Mouse (Mus musculus) hindbrain, embryonic 15.5 days (tissue): ENCODE data around the gene Mypn. TPM values are rescaled to one million over a fixed set of nuclear protein-coding genes. Genes with fewer than 3 reads are reported as not detected.

Experiments
- ATAC-seq: fragments of 200-750 bp; cut with Nextera tagmentation; 2 replicates; pipeline ENCODE4 v1.8.0; 2017; ENCODE audit warnings: low read depth, moderate number of reproducible peaks, moderate TSS enrichment; ENCODE audit not compliant: low FRiP score
- H3K27ac ChIP-seq: fragments of 300-500 bp; sonication (generic); replicated peaks from 2 replicates; pipeline ENCODE4 v1.5.1; 2015; ENCODE audit warnings: mild to moderate bottlenecking, inconsistent platforms
- H3K27me3 ChIP-seq: fragments of 300-500 bp; sonication (generic); 2 replicates; pipeline ENCODE4 v1.6.1; 2015; ENCODE audit warnings: control low read depth, inconsistent platforms
- H3K36me3 ChIP-seq: fragments of 300-500 bp; sonication (generic); 2 replicates; pipeline ENCODE4 v1.6.1; 2015; ENCODE audit warnings: control low read depth, inconsistent platforms
- H3K4me1 ChIP-seq: fragments of 300-500 bp; sonication (generic); replicated peaks from 2 replicates; pipeline ENCODE4 v1.6.1; 2015; ENCODE audit warnings: control low read depth, inconsistent platforms
- H3K4me2 ChIP-seq: fragments of 300-500 bp; sonication (generic); 2 replicates; pipeline ENCODE4 v1.6.1; 2015; ENCODE audit warnings: moderate library complexity, mild to moderate bottlenecking, inconsistent platforms
- H3K4me3 ChIP-seq: fragments of 300-500 bp; sonication (generic); 2 replicates; pipeline ENCODE4 v1.5.1; 2015; ENCODE audit warnings: mild to moderate bottlenecking, inconsistent platforms
- H3K9ac ChIP-seq: fragments of 300-500 bp; sonication (generic); 2 replicates; pipeline ENCODE4 v1.6.1; 2015; ENCODE audit warnings: inconsistent platforms
- H3K9me3 ChIP-seq: fragments of 300-500 bp; sonication (generic); 2 replicates; pipeline ENCODE4 v1.6.1; 2016; ENCODE audit warnings: control low read depth, inconsistent platforms
- WGBS: fragments of 180-500 bp; shearing (Covaris S2); methylation state at CpG from one replicate; pipeline ENCODE4 v1.1.7; 2015; 5-methylcytosine and 5-hydroxymethylcytosine counted together
- polyA plus RNA-seq: library from polyadenylated mRNA; unstranded; fragments of >200 nt; fragmentation: Nextera tagmentation; extraction: Ambion mirVana; gene quantifications from 2 replicates; pipeline ENCODE4 v1.2.1, GENCODE M21; 2015

The Mypn gene
- polyA plus RNA-seq, 1 experiment from 2014 or later: 0.77 TPM

- no peak for ATAC-seq
- Histone ChIP-seq H3K4me2 (no peak overlapping the region), H3K27me3 (no peaks in the 10 kb centered on the region), H3K4me3 (no peak overlapping the region), H3K36me3 (no peaks in the 10 kb centered on the region), H3K9me3 (no peaks in the 10 kb centered on the region), H3K4me1 (no peaks in the 10 kb centered on the region), H3K9ac (no peak overlapping the region), H3K27ac (no peak overlapping the region)
- 83% methylated on average over 14 of the region's 14 CpGs for WGBS
Observed at GRCm38 (mm10) chr10:63119916-63120315, 83.8 kb downstream of the Mypn start.

GRCm38 (mm10) chr10:63117583-63117982 is 86.2 kb downstream of the Mypn start:
- Histone ChIP-seq H3K27me3 (no peaks in the 10 kb centered on the region), H3K4me3 (no peak overlapping the region), H3K4me1 (no peaks in the 10 kb centered on the region), H3K9me3 (no peaks in the 10 kb centered on the region), H3K36me3 (no peaks in the 10 kb centered on the region), H3K9ac (no peak overlapping the region), H3K27ac (no peak overlapping the region), H3K4me2 (no peak overlapping the region)
- ATAC-seq: no peak
- 95% methylated on average over 8 of the region's 8 CpGs for WGBS

- H3K36me3 ChIP-seq: no peaks in the 10 kb centered on the region
- no peaks in the 10 kb centered on the region for H3K9me3 ChIP-seq
- no peaks in the 10 kb centered on the region for H3K4me1 ChIP-seq
- H3K4me2 ChIP-seq: no peak overlapping the region
- no peak for ATAC-seq
- H3K9ac ChIP-seq: no peak overlapping the region
- no peak overlapping the region for H3K4me3 ChIP-seq
- H3K27ac ChIP-seq: no peak overlapping the region
- WGBS: 98% methylated on average over 9 of the region's 9 CpGs
- no peaks in the 10 kb centered on the region for H3K27me3 ChIP-seq
Observed at GRCm38 (mm10) chr10:63116376-63116775, 87.4 kb downstream of the Mypn start.

GRCm38 (mm10) chr10:63115881-63116280 is 87.9 kb downstream of the Mypn start:
- Histone ChIP-seq H3K4me3 (no peak overlapping the region), H3K9ac (no peak overlapping the region), H3K27ac (no peak overlapping the region), H3K36me3 (no peaks in the 10 kb centered on the region), H3K4me2 (no peak overlapping the region), H3K4me1 (no peaks in the 10 kb centered on the region), H3K9me3 (no peaks in the 10 kb centered on the region), H3K27me3 (no peaks in the 10 kb centered on the region)
- WGBS: 87% methylated on average over 15 of the region's 15 CpGs
- no peak for ATAC-seq

- H3K27me3 ChIP-seq: no peaks in the 10 kb centered on the region
- WGBS: 84% methylated on average over 6 of the region's 6 CpGs
- H3K4me2 ChIP-seq: no peak overlapping the region
- no peak for ATAC-seq
- H3K36me3 ChIP-seq: no peaks in the 10 kb centered on the region
- H3K9me3 ChIP-seq: no peaks in the 10 kb centered on the region
- no peaks in the 10 kb centered on the region for H3K4me1 ChIP-seq
- H3K27ac ChIP-seq: no peak overlapping the region
- no peak overlapping the region for H3K4me3 ChIP-seq
- H3K9ac ChIP-seq: no peak overlapping the region
Observed at GRCm38 (mm10) chr10:63113716-63114360, 89.9 kb downstream of the Mypn start.

GRCm38 (mm10) chr10:63113027-63113604 is 90.6 kb downstream of the Mypn start:
- Histone ChIP-seq H3K36me3 (no peaks in the 10 kb centered on the region), H3K9me3 (no peaks in the 10 kb centered on the region), H3K4me1 (no peaks in the 10 kb centered on the region), H3K27me3 (no peaks in the 10 kb centered on the region), H3K27ac (no peak overlapping the region), H3K9ac (no peak overlapping the region), H3K4me3 (no peak overlapping the region), H3K4me2 (no peak overlapping the region)
- no peak for ATAC-seq
- WGBS: 44% methylated on average over 5 of the region's 5 CpGs

GRCm38 (mm10) chr10:63100657-63101056 is 103.1 kb downstream of the Mypn start:
- peak overlapping the region; percentile 63 for H3K9ac ChIP-seq
- H3K4me3 ChIP-seq: peak overlapping the region; percentile 58
- H3K4me2 ChIP-seq: peak overlapping the region; percentile 85
- ATAC-seq: no peak
- H3K27ac ChIP-seq: peak overlapping the region; percentile 67
- H3K27me3 ChIP-seq: peaks cover 9% of the 10 kb centered on the region
- H3K36me3 ChIP-seq: no peaks in the 10 kb centered on the region
- no peaks in the 10 kb centered on the region for H3K9me3 ChIP-seq
- WGBS: 8% methylated on average over 9 of the region's 9 CpGs
- peaks cover 14% of the 10 kb centered on the region; the same call in 1 of the 2 replicates for H3K4me1 ChIP-seq

- no peaks in the 10 kb centered on the region for H3K36me3 ChIP-seq
- H3K4me3 ChIP-seq: peak overlapping the region; percentile 58
- H3K9me3 ChIP-seq: no peaks in the 10 kb centered on the region
- peaks cover 9% of the 10 kb centered on the region for H3K27me3 ChIP-seq
- under 1% methylated on average over 52 of the region's 62 CpGs for WGBS
- peak overlapping the region; percentile 63 for H3K9ac ChIP-seq
- ATAC-seq: peak; percentile 96
- peak overlapping the region; percentile 85 for H3K4me2 ChIP-seq
- peak overlapping the region; percentile 67 for H3K27ac ChIP-seq
- H3K4me1 ChIP-seq: peaks cover 14% of the 10 kb centered on the region; the same call in 1 of the 2 replicates
Observed at GRCm38 (mm10) chr10:63099941-63100562, 103.7 kb downstream of the Mypn start.

- 6% methylated on average over 16 of the region's 16 CpGs for WGBS
- Histone ChIP-seq H3K36me3 (no peaks in the 10 kb centered on the region), H3K4me2 (peak within 1 kb of the TSS; percentile 85), H3K9me3 (no peaks in the 10 kb centered on the region), H3K4me3 (peak within 1 kb of the TSS; percentile 58), H3K27ac (peak within 1 kb of the TSS; percentile 67), H3K4me1 (peaks cover 14% of the 10 kb centered on the region; the same call in 1 of the 2 replicates), H3K9ac (peak within 1 kb of the TSS; percentile 63), H3K27me3 (peaks cover 9% of the 10 kb centered on the region)
- peak; percentile 21; the same call in 1 of the 2 replicates for ATAC-seq
Observed at GRCm38 (mm10) chr10:63099521-63099920, 104.2 kb downstream of the Mypn start, which contains the start of gene Atoh7. Atoh7 (plus strand) TSS chr10:63099651.

- H3K4me2 ChIP-seq: no peak overlapping the region
- no peak overlapping the region for H3K27ac ChIP-seq
- no peaks in the 10 kb centered on the region for H3K9me3 ChIP-seq
- peaks cover 14% of the 10 kb centered on the region; the same call in 1 of the 2 replicates for H3K4me1 ChIP-seq
- 53% methylated on average over 12 of the region's 12 CpGs for WGBS
- no peak overlapping the region for H3K4me3 ChIP-seq
- no peak for ATAC-seq
- H3K36me3 ChIP-seq: no peaks in the 10 kb centered on the region
- H3K27me3 ChIP-seq: peaks cover 9% of the 10 kb centered on the region
- H3K9ac ChIP-seq: no peak overlapping the region
Observed at GRCm38 (mm10) chr10:63098191-63098590, 105.6 kb downstream of the Mypn start.

GRCm38 (mm10) chr10:63096757-63097156 is 107.0 kb downstream of the Mypn start:
- no peaks in the 10 kb centered on the region for H3K9me3 ChIP-seq
- no peak for ATAC-seq
- no peaks in the 10 kb centered on the region for H3K36me3 ChIP-seq
- no peak overlapping the region for H3K9ac ChIP-seq
- peaks cover 14% of the 10 kb centered on the region; the same call in 1 of the 2 replicates for H3K4me1 ChIP-seq
- WGBS: 73% methylated on average over 2 of the region's 2 CpGs
- no peak overlapping the region for H3K4me2 ChIP-seq
- H3K27me3 ChIP-seq: peaks cover 5% of the 10 kb centered on the region
- H3K4me3 ChIP-seq: no peak overlapping the region
- no peak overlapping the region for H3K27ac ChIP-seq
